Mouse (Mus musculus) gastrocnemius, adult 18-20 months (tissue): ENCODE data around the gene Dzip3. TPM values are rescaled to one million over a fixed set of nuclear protein-coding genes. Genes with fewer than 3 reads are reported as not detected.

Experiments
- total RNA-seq, 2 experiments: library from RNA; stranded (reverse); gene quantifications; 2 replicates each; pipeline ENCODE4 v1.2.3; 2021

The Dzip3 gene
- total RNA-seq, 2 experiments from 2014 or later = 3.2 to 3.4 TPM

Other genes starting within 250 kb of the Dzip3 start
- gene Trat1, start 222.1 kb downstream of the Dzip3 start, total RNA-seq = not detected
- gene Retnlb, start 177.3 kb downstream of the Dzip3 start, total RNA-seq = not detected
- gene Retnla, start 151.6 kb downstream of the Dzip3 start, total RNA-seq = 1 to 10 TPM; 5.2 to 7.3 TPM
- not detected for gene Retnlg, start 121.5 kb downstream of the Dzip3 start, total RNA-seq
- under 1 TPM; 0.40 to 0.53 TPM for gene Cip2a, start within 50 bp of the Dzip3 start, total RNA-seq
- under 1 TPM in 1 of 2 experiments, not detected in 1; 0.05 TPM for gene Myh15, start 63.3 kb upstream of the Dzip3 start, total RNA-seq